ENCODE assay signal across 11 mouse cellular contexts in genomic region chr2:92425366-92425765, GRCm38 (mm10). TPM values are rescaled to one million over a fixed set of nuclear protein-coding genes. Genes with fewer than 3 reads are reported as not detected.
DNase-seq lines count a peak whose midpoint lies in the region; ATAC-seq and TF ChIP-seq lines count a peak whose summit lies in the region.
"Had no signal": no experiment of that assay in that cellular context is flagged by ENCODE, and none has a peak within 500 bp of the region (broad histone marks: within the 10 kb centered on the region; RNA-seq: fewer than 3 reads in every experiment).

No protein-coding gene starts in this region.

- DNase-seq in heart, adult 18-20 months: no peak
- DNase-seq in midbrain, embryonic 10.5 days (ENCODE audit: low spot score): no peak
- no peak for DNase-seq in kidney, postnatal 14 days
- DNase-seq: cerebellum, adult 9-10 months; thymus, postnatal 14 days had no signal

- no peak overlapping the region for H3K4me2 ChIP-seq in heart, embryonic 11.5 days
- H3K4me2 ChIP-seq in forebrain, embryonic 13.5 days: no peak overlapping the region

- H3K9ac ChIP-seq in heart, embryonic 11.5 days (ENCODE audit: low read depth, low read length): no peak overlapping the region
- no peak overlapping the region for H3K9ac ChIP-seq in forebrain, embryonic 13.5 days

- TF ChIP-seq CTCF in E14TG2a.4 (conservative IDR thresholded peaks at IDR 0.05; ENCODE audit: low read length): no peak

- peaks cover 36% of the 10 kb centered on the region for H3K4me1 ChIP-seq in heart, embryonic 11.5 days (ENCODE audit: control insufficient read depth, insufficient read depth, low read length)
- H3K4me1 ChIP-seq in E14TG2a.4 (replicated peaks; ENCODE audit: low read depth, low read length): peaks cover 83% of the 10 kb centered on the region
- H3K4me1 ChIP-seq in forebrain, embryonic 13.5 days: peaks cover 56% of the 10 kb centered on the region
- H3K4me1 ChIP-seq in midbrain, embryonic 10.5 days: peaks cover 77% of the 10 kb centered on the region

- 88% methylated on average over 4 of the region's 4 CpGs for WGBS in heart, embryonic 11.5 days (ENCODE audit: insufficient replicate concordance)
- WGBS in forebrain, embryonic 13.5 days: 62% methylated on average over 4 of the region's 4 CpGs
- 80% methylated on average over 4 of the region's 4 CpGs for WGBS in midbrain, embryonic 10.5 days

- H3K4me3 ChIP-seq in heart, embryonic 11.5 days (ENCODE audit: low read depth, low read length): no peak overlapping the region
- peak overlapping the region; percentile 45 for H3K4me3 ChIP-seq in E14TG2a.4 (replicated peaks; ENCODE audit: low read length)
- H3K4me3 ChIP-seq in forebrain, embryonic 13.5 days: no peak overlapping the region
- H3K4me3 ChIP-seq in midbrain, embryonic 10.5 days: peak overlapping the region; percentile 34; the same call in 1 of the 2 replicates

- peaks cover 11% of the 10 kb centered on the region for H3K36me3 ChIP-seq in heart, embryonic 11.5 days (ENCODE audit: control insufficient read depth, insufficient read depth, low read length)
- peaks cover 59% of the 10 kb centered on the region for H3K36me3 ChIP-seq in E14TG2a.4 (ENCODE audit: insufficient read depth, low read length)
- H3K36me3 ChIP-seq in forebrain, embryonic 13.5 days (ENCODE audit: poor library complexity, severe bottlenecking): peaks cover 39% of the 10 kb centered on the region
- peaks cover 59% of the 10 kb centered on the region for H3K36me3 ChIP-seq in midbrain, embryonic 10.5 days

- peak overlapping the region; percentile 88 for H3K27ac ChIP-seq in heart, embryonic 11.5 days (ENCODE audit: low read depth, low read length)
- H3K27ac ChIP-seq in forebrain, embryonic 13.5 days: peak overlapping the region; percentile 73
- peak overlapping the region; percentile 92 for H3K27ac ChIP-seq in midbrain, embryonic 10.5 days (replicated peaks)

- no peaks in the 10 kb centered on the region for H3K27me3 ChIP-seq in heart, embryonic 11.5 days (ENCODE audit: control insufficient read depth, insufficient read depth, low read length)
- H3K27me3 ChIP-seq in E14TG2a.4 (ENCODE audit: insufficient read depth, low read length): no peaks in the 10 kb centered on the region
- H3K27me3 ChIP-seq in forebrain, embryonic 13.5 days: no peaks in the 10 kb centered on the region
- H3K27me3 ChIP-seq in midbrain, embryonic 10.5 days (ENCODE audit: low read depth, poor library complexity, severe bottlenecking): no peaks in the 10 kb centered on the region

- H3K9me3 ChIP-seq in heart, embryonic 11.5 days (replicated peaks; ENCODE audit: control insufficient read depth, low read length): no peaks in the 10 kb centered on the region
- no peaks in the 10 kb centered on the region for H3K9me3 ChIP-seq in E14TG2a.4 (ENCODE audit: low read length)
- H3K9me3 ChIP-seq in forebrain, embryonic 13.5 days (replicated peaks): no peaks in the 10 kb centered on the region
- no peaks in the 10 kb centered on the region for H3K9me3 ChIP-seq in midbrain, embryonic 10.5 days (replicated peaks)

- no peak for ATAC-seq in heart, embryonic 11.5 days (replicated peaks; ENCODE audit: insufficient number of reproducible peaks, low FRiP score, low TSS enrichment)
- no peak; the same call in 1 of the 2 replicates for ATAC-seq in forebrain, embryonic 13.5 days
- no peak for ATAC-seq in erythroid progenitor cell, adult 5-6 weeks (replicated peaks; ENCODE audit: low FRiP score, poor library complexity, severe bottlenecking)
- no peak for ATAC-seq in megakaryocyte progenitor cell, adult 5-6 weeks (replicated peaks; ENCODE audit: poor library complexity)
- ATAC-seq: activated CD4-positive, CD25-positive, alpha-beta regulatory T cell, adult 4 months had no signal

RNA-seq across cellular contexts. Expression of gene Cry2, which starts 8.5 kb away (rescaled TPM):
- polyA plus RNA-seq in heart, embryonic 11.5 days (2014; fragmentation: Nextera tagmentation; extraction: Ambion mirVana): 15.3 and 17.7 TPM in 2 replicates
- 10 to 100 TPM; 15.4 to 16.7 TPM for total RNA-seq in heart, adult 18-20 months (2021)
- polyA plus RNA-seq in forebrain, embryonic 13.5 days (2015; fragmentation: Nextera tagmentation; extraction: Ambion mirVana): 28.2 and 29.4 TPM in 2 replicates
- 32.8 and 36.2 TPM in 2 replicates for polyA plus RNA-seq in midbrain, embryonic 10.5 days (2016; fragmentation: Nextera tagmentation; extraction: Ambion mirVana)
- 1.8 and 5.0 TPM in 2 replicates for total RNA-seq in erythroid progenitor cell, adult 5-6 weeks (2015; ENCODE audit: low replicate concordance)
- total RNA-seq in erythroid progenitor cell, adult 5-6 weeks (2017; ENCODE audit: low replicate concordance): 1.9 and 2.7 TPM in 2 replicates
- 9.0 and 10.1 TPM in 2 replicates for total RNA-seq in megakaryocyte progenitor cell, adult 5-6 weeks (2015)
- total RNA-seq in megakaryocyte progenitor cell, adult 5-6 weeks (2017): 7.4 and 10.9 TPM in 2 replicates

RNA-seq across cellular contexts. Expression of gene Mapk8ip1, which starts 24.3 kb away (rescaled TPM):
- polyA plus RNA-seq in heart, embryonic 11.5 days (2014; fragmentation: Nextera tagmentation; extraction: Ambion mirVana): 2.7 and 4.1 TPM in 2 replicates
- total RNA-seq in heart, adult 18-20 months (2021): 1 to 10 TPM; 3.2 to 3.7 TPM
- 66.9 and 71.1 TPM in 2 replicates for polyA plus RNA-seq in forebrain, embryonic 13.5 days (2015; fragmentation: Nextera tagmentation; extraction: Ambion mirVana)
- 58.3 and 70.5 TPM in 2 replicates for polyA plus RNA-seq in midbrain, embryonic 10.5 days (2016; fragmentation: Nextera tagmentation; extraction: Ambion mirVana)
- total RNA-seq in erythroid progenitor cell, adult 5-6 weeks (2015; ENCODE audit: low replicate concordance): not detected in 2 replicates
- 0.13 TPM in 1 of 2 replicates, not detected in the other for total RNA-seq in erythroid progenitor cell, adult 5-6 weeks (2017; ENCODE audit: low replicate concordance)
- total RNA-seq in megakaryocyte progenitor cell, adult 5-6 weeks (2015): not detected in 2 replicates
- total RNA-seq in megakaryocyte progenitor cell, adult 5-6 weeks (2017): 0.07 TPM in 1 of 2 replicates, not detected in the other

RNA-seq across cellular contexts. Expression of gene Slc35c1, which starts 35.0 kb away (rescaled TPM):
- polyA plus RNA-seq in heart, embryonic 11.5 days (2014; fragmentation: Nextera tagmentation; extraction: Ambion mirVana): 8.6 and 12.0 TPM in 2 replicates
- 1 to 10 TPM; 5.4 to 6.0 TPM for total RNA-seq in heart, adult 18-20 months (2021)
- 6.7 and 9.0 TPM in 2 replicates for polyA plus RNA-seq in forebrain, embryonic 13.5 days (2015; fragmentation: Nextera tagmentation; extraction: Ambion mirVana)
- polyA plus RNA-seq in midbrain, embryonic 10.5 days (2016; fragmentation: Nextera tagmentation; extraction: Ambion mirVana): 12.8 and 15.1 TPM in 2 replicates
- total RNA-seq in erythroid progenitor cell, adult 5-6 weeks (2015; ENCODE audit: low replicate concordance): 7.1 and 9.0 TPM in 2 replicates
- total RNA-seq in erythroid progenitor cell, adult 5-6 weeks (2017; ENCODE audit: low replicate concordance): 2.7 and 9.2 TPM in 2 replicates
- 62.3 and 76.4 TPM in 2 replicates for total RNA-seq in megakaryocyte progenitor cell, adult 5-6 weeks (2015)
- 16.5 and 19.3 TPM in 2 replicates for total RNA-seq in megakaryocyte progenitor cell, adult 5-6 weeks (2017)

RNA-seq across cellular contexts. Expression of gene 1700029I15Rik, which starts 43.0 kb away (rescaled TPM):
- 0.67 and 0.89 TPM in 2 replicates for polyA plus RNA-seq in heart, embryonic 11.5 days (2014; fragmentation: Nextera tagmentation; extraction: Ambion mirVana)
- 1 to 10 TPM in 1 of 2 experiments, under 1 TPM in 1; 0.25 to 1.1 TPM for total RNA-seq in heart, adult 18-20 months (2021)
- 6.2 and 6.6 TPM in 2 replicates for polyA plus RNA-seq in forebrain, embryonic 13.5 days (2015; fragmentation: Nextera tagmentation; extraction: Ambion mirVana)
- polyA plus RNA-seq in midbrain, embryonic 10.5 days (2016; fragmentation: Nextera tagmentation; extraction: Ambion mirVana): 4.1 and 5.2 TPM in 2 replicates
- 1.3 TPM in 1 of 2 replicates, not detected in the other for total RNA-seq in erythroid progenitor cell, adult 5-6 weeks (2015; ENCODE audit: low replicate concordance)
- total RNA-seq in erythroid progenitor cell, adult 5-6 weeks (2017; ENCODE audit: low replicate concordance): not detected in 2 replicates
- 1.6 and 2.1 TPM in 2 replicates for total RNA-seq in megakaryocyte progenitor cell, adult 5-6 weeks (2015)
- 1.3 and 2.5 TPM in 2 replicates for total RNA-seq in megakaryocyte progenitor cell, adult 5-6 weeks (2017)

RNA-seq across cellular contexts. Expression of gene Large2, which starts 50.7 kb away (rescaled TPM):
- polyA plus RNA-seq in heart, embryonic 11.5 days (2014; fragmentation: Nextera tagmentation; extraction: Ambion mirVana): 0.93 and 2.0 TPM in 2 replicates
- under 1 TPM in 1 of 2 experiments, not detected in 1; 0.41 TPM for total RNA-seq in heart, adult 18-20 months (2021)
- polyA plus RNA-seq in forebrain, embryonic 13.5 days (2015; fragmentation: Nextera tagmentation; extraction: Ambion mirVana): 1.5 and 2.4 TPM in 2 replicates
- 16.2 and 25.6 TPM in 2 replicates for polyA plus RNA-seq in midbrain, embryonic 10.5 days (2016; fragmentation: Nextera tagmentation; extraction: Ambion mirVana)
- not detected in 2 replicates for total RNA-seq in erythroid progenitor cell, adult 5-6 weeks (2015; ENCODE audit: low replicate concordance)
- not detected in 2 replicates for total RNA-seq in erythroid progenitor cell, adult 5-6 weeks (2017; ENCODE audit: low replicate concordance)
- total RNA-seq in megakaryocyte progenitor cell, adult 5-6 weeks (2015): 0.32 and 0.69 TPM in 2 replicates
- 0.47 TPM in 1 of 2 replicates, not detected in the other for total RNA-seq in megakaryocyte progenitor cell, adult 5-6 weeks (2017)
- polyA plus RNA-seq: activated CD4-positive, CD25-positive, alpha-beta regulatory T cell, adult 4 months had no signal

Comparison
In these comparisons a context has a peak if more than half of its experiments do, and no peak if none do; other contexts are left out.
1. H3K4me3 ChIP-seq: peak in E14TG2a.4 (single experiment) and midbrain, embryonic 10.5 days (single experiment); none in heart, embryonic 11.5 days (single experiment) and forebrain, embryonic 13.5 days (single experiment).
2. Peak in every context shown above with its lines, with median percentiles within 50 percentile points of each other: H3K27ac ChIP-seq.